Mouse (Mus musculus): ENCODE results near the gene Robo4.

The Robo4 gene

GRCm38 (mm10) chr9:37452401-37452800 lies 50.7 kb downstream of the Robo4 start:
- in situ Hi-C loops (cut with MboI, MseI), result no loop called here

DNA sequence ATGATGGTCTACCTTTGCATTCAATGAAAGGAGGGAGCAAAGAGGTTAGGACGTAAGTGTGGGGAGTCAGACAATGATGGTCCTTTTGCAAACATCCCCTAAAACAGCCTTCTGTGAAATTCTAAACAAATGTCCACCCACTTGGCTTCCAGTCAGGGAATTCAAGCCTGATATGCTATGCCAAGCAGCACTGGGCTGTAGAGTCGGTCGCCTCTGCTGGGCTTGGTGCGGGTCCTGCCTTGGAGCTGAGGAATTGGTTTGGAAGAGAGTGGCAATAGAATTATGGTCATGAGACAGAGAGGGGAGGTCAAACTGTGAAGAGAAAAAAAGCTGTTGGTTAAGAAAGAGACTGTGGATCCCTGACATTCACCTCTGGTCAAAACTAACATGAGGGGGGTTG lies 51.6 kb downstream of the Robo4 start:
- in situ Hi-C loops (cut with MboI, MseI), result no loop called here

GRCm38 (mm10) chr9:37454011-37454492 lies 52.4 kb downstream of the Robo4 start:
- in situ Hi-C loops (cut with MboI, MseI), result no loop called here

- in situ Hi-C loops (cut with MboI, MseI), result no loop called here
These were observed 53.3 kb downstream of the Robo4 start for GRCm38 (mm10) chr9:37454991-37455390.

DNA sequence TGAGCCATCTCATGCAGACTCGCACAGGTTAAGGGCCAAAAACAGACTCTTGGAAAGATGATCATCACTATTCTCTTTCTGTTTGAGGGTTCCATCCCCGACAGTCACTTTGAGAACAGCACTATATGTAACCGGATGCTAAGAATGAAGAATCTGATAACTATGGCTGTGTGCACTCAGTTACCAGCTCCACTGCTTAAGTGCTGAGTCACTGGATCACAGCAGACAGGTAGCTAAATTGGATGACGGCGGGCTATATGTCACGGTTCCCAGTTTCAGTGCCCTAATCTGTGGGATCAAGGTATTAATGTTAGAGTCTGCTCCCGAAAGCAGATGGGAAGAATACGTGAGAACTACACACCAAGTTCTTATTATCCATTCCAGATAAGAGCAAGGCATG lies 54.2 kb downstream of the Robo4 start:
- in situ Hi-C loops (cut with MboI, MseI), result no loop called here

DNA sequence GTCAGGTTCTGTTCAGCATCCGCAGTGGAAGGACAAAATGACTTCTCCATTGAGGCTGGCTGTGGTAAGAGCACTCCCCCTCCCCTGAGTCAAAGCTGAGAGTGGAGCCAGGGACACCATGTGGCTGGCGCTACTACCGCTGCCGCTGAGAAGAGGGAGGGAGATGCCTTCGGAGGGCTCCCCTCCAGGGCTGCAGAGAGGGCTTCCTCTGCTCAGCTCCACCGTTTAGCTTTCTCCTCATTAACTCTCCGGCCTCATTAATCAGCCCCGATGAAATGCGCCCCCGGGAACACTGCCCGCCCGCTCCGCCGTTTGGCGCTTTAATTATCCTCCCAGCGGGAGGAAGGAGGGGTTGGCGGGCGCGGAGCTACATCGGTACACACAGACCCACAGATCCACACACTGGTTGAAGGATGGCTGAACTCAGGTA lies 54.8 kb downstream of the Robo4 start:
- in situ Hi-C loops (cut with MboI, MseI), result no loop called here

DNA sequence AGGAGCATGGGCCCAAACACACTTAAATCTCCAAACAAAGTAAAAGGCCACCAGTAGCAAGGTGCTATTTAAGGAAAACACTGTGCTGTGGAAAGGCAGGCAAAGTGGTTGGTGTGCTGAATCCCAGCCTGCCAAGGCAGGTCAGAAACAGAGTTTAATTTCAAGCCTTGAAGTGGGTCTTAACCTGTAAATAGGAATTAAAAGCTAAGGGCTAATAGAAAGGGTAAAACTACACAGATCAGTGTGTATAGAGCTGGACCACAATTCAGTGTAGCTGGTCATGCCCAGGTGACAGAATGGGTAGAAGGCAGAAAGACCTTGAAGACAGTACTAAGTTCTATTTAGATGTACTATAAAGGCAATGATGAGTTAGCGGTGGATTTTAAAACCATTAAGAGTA lies 55.5 kb downstream of the Robo4 start:
- in situ Hi-C loops (cut with MboI, MseI), result no loop called here

DNA sequence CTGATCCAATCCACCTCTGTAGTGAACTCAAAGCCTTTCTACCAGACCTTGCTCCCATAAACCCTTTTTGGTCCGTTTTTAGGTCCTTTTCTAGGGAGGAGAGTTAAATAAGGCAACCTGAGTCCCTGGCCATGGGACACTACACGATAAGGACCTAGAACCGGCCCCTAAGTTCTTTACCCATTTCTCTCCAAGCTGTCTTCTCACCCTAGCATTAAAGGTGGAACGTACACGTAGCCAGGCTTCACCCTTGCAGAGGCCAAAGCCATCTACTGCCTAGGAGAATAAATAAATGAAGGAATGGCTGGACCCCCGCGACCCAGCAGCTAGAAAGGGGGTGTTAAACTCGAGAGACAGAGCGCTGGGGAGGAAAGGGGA lies 58.0 kb downstream of the Robo4 start:
- in situ Hi-C loops (cut with MboI, MseI), result loop anchor here (5.0 kb wide), 2 partner anchors 78 to 158 kb away; partner anchors contain the start of gene Vsig2

DNA sequence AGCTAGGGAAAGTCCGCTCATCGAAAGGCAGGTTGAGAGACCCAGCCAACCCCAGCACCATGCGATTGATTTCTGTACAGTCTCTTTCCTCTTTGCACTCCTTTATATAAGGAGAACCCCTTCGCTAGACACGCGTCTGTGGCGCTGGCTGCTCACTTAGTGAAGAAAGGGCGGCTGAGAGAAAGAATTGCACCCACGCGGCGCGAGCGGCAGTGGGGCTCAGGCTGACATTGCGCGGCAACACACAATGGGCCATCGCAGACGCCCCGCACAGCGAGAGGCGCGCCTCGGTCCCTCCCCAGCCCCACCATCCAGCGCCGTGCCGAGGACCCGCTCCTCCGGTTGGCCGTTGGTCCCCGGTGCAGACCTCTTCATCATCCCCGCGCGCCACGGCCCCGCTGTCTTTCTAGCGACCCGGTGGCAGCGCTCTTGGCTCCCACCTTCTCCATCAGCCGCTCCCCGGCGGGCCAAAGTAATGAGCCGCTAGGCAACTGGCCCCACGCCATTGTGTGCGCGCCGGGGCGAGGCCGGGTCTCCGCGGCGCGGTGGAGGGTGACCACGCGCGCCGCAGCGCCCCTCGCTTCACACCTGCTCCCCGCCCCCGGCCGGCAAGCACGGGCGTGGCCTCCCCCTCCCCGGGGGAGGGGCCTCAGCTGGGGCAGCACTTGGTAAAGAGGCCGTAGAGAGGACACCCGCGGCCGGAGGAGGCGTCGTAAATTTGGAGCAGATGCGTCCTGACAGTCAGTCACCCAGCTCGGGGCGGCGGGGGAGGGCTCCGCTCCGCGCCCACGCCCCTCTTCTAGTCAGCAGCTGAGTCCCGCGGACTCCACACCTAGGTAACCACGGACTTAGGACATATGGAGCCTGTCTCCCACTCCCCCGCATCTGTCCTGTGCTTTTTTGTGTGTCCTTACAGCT lies 58.6 kb downstream of the Robo4 start:
- in situ Hi-C loops (cut with MboI, MseI), result loop anchor here (5.0 kb wide), 2 partner anchors 77 to 157 kb away; partner anchors contain the start of gene Vsig2

DNA sequence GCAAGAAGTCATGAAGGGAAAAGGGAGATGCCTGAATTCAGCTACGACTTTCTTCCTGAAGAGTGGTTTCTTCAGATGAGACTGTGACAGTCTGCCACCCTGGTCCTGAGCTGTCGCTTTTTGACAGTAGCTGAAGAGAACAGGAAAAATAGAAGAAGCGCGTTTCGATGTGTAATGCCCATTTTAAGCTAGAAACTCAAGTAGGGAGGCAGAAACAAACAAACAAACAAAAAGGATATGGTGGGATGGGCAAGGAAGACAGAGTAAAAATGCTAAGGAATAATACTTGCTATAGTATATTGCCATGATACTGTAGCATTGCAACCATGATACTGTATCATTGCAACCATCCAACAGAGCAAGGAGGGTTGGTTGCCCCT lies 59.3 kb downstream of the Robo4 start:
- in situ Hi-C loops (cut with MboI, MseI), result loop anchor here (5.0 kb wide), 2 partner anchors 76 to 156 kb away; partner anchors contain the start of gene Vsig2

GRCm38 (mm10) chr9:37461571-37461970 lies 59.9 kb downstream of the Robo4 start:
- in situ Hi-C loops (cut with MboI, MseI), result loop anchor here (5.0 kb wide), 2 partner anchors 76 to 156 kb away; partner anchors contain the start of gene Vsig2

DNA sequence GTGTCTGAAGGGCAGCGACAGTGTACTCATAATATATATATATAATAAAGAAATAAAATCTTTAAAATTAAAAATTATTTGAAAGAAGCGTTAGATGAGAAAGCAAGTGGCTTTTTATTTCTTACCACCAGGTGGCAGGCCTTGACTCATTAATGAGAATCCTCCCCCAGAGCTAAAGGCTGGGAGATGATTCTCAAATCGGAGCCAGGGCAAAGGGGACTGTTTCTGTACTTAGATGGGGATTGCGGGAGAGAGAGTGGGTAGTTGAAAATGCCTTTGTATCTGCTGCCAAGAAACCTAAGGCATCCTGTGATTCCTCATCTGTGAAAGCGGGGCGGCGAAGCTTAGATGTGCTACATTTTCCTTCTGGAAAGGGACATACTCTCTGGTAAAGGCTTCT lies 61.1 kb downstream of the Robo4 start:
- in situ Hi-C loops (cut with MboI, MseI), result loop anchor here (5.0 kb wide), 2 partner anchors 75 to 155 kb away; partner anchors contain the start of gene Vsig2

All from T-helper 1 cell (primary cell).